Mouse (Mus musculus) forebrain, embryonic 13.5 days (tissue): ENCODE measurements around the gene Hhatl. TPM values are rescaled to one million over a fixed set of nuclear protein-coding genes. Genes with fewer than 3 reads are reported as not detected.

Experiments
- ATAC-seq: fragments of 200-750 bp; cut with Nextera tagmentation; 2 replicates; pipeline ENCODE4 v1.8.0; 2017
- H3K27ac ChIP-seq: fragments of 300-500 bp; sonication (generic); 2 replicates; pipeline ENCODE4 v1.5.1; 2015; ENCODE audit warnings: inconsistent platforms, mild to moderate bottlenecking, moderate library complexity
- H3K27me3 ChIP-seq: fragments of 300-500 bp; sonication (generic); 2 replicates; pipeline ENCODE4 v1.6.1; 2015; ENCODE audit warnings: mild to moderate bottlenecking, inconsistent platforms
- H3K36me3 ChIP-seq: fragments of 300-500 bp; sonication (generic); 2 replicates; pipeline ENCODE4 v1.6.1; 2015; ENCODE audit warnings: mild to moderate bottlenecking, inconsistent platforms; ENCODE audit not compliant: poor library complexity, severe bottlenecking
- H3K4me1 ChIP-seq: fragments of 300-500 bp; sonication (generic); 2 replicates; pipeline ENCODE4 v1.6.1; 2015; ENCODE audit warnings: inconsistent platforms
- H3K4me2 ChIP-seq: fragments of 300-500 bp; sonication (generic); 2 replicates; pipeline ENCODE4 v1.6.1; 2015; ENCODE audit warnings: inconsistent platforms, mild to moderate bottlenecking, moderate library complexity
- H3K4me3 ChIP-seq: fragments of 300-500 bp; sonication (generic); 2 replicates; pipeline ENCODE4 v1.5.1; 2015; ENCODE audit warnings: mild to moderate bottlenecking, inconsistent platforms
- H3K9ac ChIP-seq: fragments of 300-500 bp; sonication (generic); 2 replicates; pipeline ENCODE4 v1.6.1; 2015; ENCODE audit warnings: mild to moderate bottlenecking, inconsistent platforms
- H3K9me3 ChIP-seq: fragments of 300-500 bp; sonication (generic); replicated peaks from 2 replicates; pipeline ENCODE4 v1.6.1; 2016; ENCODE audit warnings: inconsistent platforms
- WGBS: fragments of 180-500 bp; shearing (Covaris S2); methylation state at CpG from one replicate; pipeline ENCODE4 v1.1.7; 2015; 5-methylcytosine and 5-hydroxymethylcytosine counted together
- polyA plus RNA-seq: library from polyadenylated mRNA; unstranded; fragments of >200 nt; fragmentation: Nextera tagmentation; extraction: Ambion mirVana; gene quantifications from 2 replicates; pipeline ENCODE4 v1.2.1, GENCODE M21; 2015

Hhatl gene
- polyA plus RNA-seq: 0.09 and 0.16 TPM in 2 replicates

DNA sequence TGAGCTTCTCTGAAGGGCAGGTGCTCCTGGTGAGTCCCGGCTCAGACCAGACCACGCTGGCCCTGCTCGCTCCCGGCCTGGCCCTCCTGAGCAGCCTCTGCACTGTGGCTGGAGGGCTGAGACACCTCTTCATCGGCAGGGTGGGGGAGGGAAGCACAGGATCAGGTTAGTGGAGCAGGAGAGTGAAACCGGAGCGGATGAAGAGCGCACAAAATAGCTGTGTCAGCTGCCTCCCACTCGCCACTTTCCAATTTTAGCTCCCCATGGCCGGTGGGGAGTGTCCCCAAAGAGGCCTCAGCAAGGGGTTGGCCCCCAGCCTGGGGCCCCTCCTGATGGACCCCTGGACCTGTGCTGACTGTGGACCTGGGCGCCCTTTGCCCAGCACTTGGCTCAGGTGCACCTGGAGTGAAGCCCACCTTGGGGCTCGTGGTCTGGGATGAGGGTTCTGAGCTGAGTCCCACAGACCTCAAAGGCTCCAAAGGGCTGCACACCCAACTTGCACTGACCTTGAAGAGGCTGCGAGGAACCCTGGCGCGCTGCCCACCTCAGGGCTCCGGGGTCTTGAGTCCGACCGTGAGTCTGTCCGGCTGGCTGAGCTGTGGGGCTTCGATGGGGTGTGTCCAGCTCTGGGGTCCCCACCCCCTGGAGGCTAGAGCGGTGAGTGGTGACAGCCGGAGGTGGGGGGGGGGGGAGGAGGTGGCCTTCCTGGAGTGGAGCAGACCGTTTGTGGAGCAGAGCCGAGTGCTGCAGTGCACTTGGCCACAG, at the start of gene Hhatl:
TSS of gene Hhatl (minus strand) at position 751 of the 765 bp plus-strand sequence.
- Histone ChIP-seq H3K4me3 (no peak within 1 kb of the TSS), H3K36me3 (no peaks in the 10 kb centered on the region), H3K9ac (no peak within 1 kb of the TSS), H3K27ac (no peak within 1 kb of the TSS), H3K9me3 (no peaks in the 10 kb centered on the region), H3K27me3 (0 out of 2 replicates have a peak, but pooled peaks cover 3% of the 10 kb centered on the region), H3K4me2 (no peak within 1 kb of the TSS), H3K4me1 (peaks cover 13% of the 10 kb centered on the region)
- ATAC-seq: no peak
- WGBS: 42% methylated on average over 24 of the region's 24 CpGs

DNA sequence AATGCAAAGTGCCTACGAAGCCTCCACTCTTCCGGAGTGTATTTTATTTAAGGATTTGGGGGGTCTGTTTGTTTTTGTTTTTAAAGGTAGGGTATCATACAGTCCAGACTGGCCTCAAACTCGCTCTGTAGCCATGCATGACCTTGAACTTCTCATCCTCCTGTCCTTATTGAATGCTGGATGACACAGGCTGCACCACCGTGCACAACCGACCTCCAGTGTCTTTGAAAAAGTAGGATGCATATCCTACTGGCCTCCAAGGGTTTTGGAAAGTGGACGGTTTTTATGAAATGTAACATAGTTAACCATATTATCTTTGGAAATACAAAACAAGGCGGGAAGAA, 47.3 kb upstream of the Hhatl start:
- H3K9me3 ChIP-seq: 0 out of 2 replicates have a peak, but pooled peaks cover 7% of the 10 kb centered on the region
- H3K9ac ChIP-seq: peak overlapping the region; percentile 69
- peak overlapping the region; percentile 51 for H3K4me3 ChIP-seq
- WGBS: 37% methylated on average over 7 of the region's 7 CpGs
- no peaks in the 10 kb centered on the region for H3K36me3 ChIP-seq
- peak overlapping the region; percentile 71 for H3K4me2 ChIP-seq
- no peak overlapping the region for H3K27ac ChIP-seq
- no peaks in the 10 kb centered on the region for H3K27me3 ChIP-seq
- peaks cover 12% of the 10 kb centered on the region for H3K4me1 ChIP-seq
- peak; percentile 65 for ATAC-seq

GRCm38 (mm10) chr9:121838829-121839621, 46.7 kb upstream of the Hhatl start, which contains the start of gene Ccdc13:
Gene Ccdc13 (minus strand): TSS chr9:121839461.
- peaks cover 12% of the 10 kb centered on the region for H3K4me1 ChIP-seq
- H3K9ac ChIP-seq: peak within 1 kb of the TSS; percentile 69
- H3K9me3 ChIP-seq: peaks cover 7% of the 10 kb centered on the region; the same call in 1 of the 2 replicates
- ATAC-seq: peak; percentile 95
- H3K36me3 ChIP-seq: no peaks in the 10 kb centered on the region
- H3K27ac ChIP-seq: no peak within 1 kb of the TSS
- H3K4me2 ChIP-seq: peak within 1 kb of the TSS; percentile 71
- H3K27me3 ChIP-seq: no peaks in the 10 kb centered on the region
- WGBS: 4% methylated on average over 61 of the region's 61 CpGs
- peak within 1 kb of the TSS; percentile 51 for H3K4me3 ChIP-seq

GRCm38 (mm10) chr9:121838008-121838407, 45.7 kb upstream of the Hhatl start:
- ATAC-seq: no peak

GRCm38 (mm10) chr9:121833825-121834224, 41.5 kb upstream of the Hhatl start:
- Histone ChIP-seq H3K4me3 (no peak overlapping the region), H3K27ac (no peak overlapping the region), H3K9me3 (peaks cover 7% of the 10 kb centered on the region; the same call in 1 of the 2 replicates), H3K27me3 (no peaks in the 10 kb centered on the region), H3K4me2 (no peak overlapping the region), H3K9ac (no peak overlapping the region), H3K4me1 (peaks cover 3% of the 10 kb centered on the region), H3K36me3 (no peaks in the 10 kb centered on the region)
- WGBS: 87% methylated on average over 11 of the region's 11 CpGs
- no peak for ATAC-seq

More at GRCm38 (mm10) chr9:121838008-121838407, 45.7 kb upstream of the Hhatl start:
- Histone ChIP-seq H3K4me1 (peaks cover 12% of the 10 kb centered on the region), H3K4me2 (no peak overlapping the region), H3K9me3 (peaks cover 7% of the 10 kb centered on the region; the same call in 1 of the 2 replicates), H3K4me3 (no peak overlapping the region), H3K27me3 (no peaks in the 10 kb centered on the region), H3K36me3 (no peaks in the 10 kb centered on the region), H3K27ac (no peak overlapping the region), H3K9ac (no peak overlapping the region)
- 94% methylated on average over 6 of the region's 6 CpGs for WGBS

- Histone ChIP-seq H3K27me3 (no peaks in the 10 kb centered on the region), H3K4me1 (no peaks in the 10 kb centered on the region), H3K27ac (no peak overlapping the region), H3K4me2 (no peak overlapping the region), H3K36me3 (no peaks in the 10 kb centered on the region), H3K9me3 (peaks cover 7% of the 10 kb centered on the region; the same call in 1 of the 2 replicates), H3K4me3 (no peak overlapping the region), H3K9ac (no peak overlapping the region)
- WGBS: 31% methylated on average over 6 of the region's 6 CpGs
- no peak; the same call in none of the 2 replicates for ATAC-seq
Observed at GRCm38 (mm10) chr9:121830956-121831293, 38.6 kb upstream of the Hhatl start.

GRCm38 (mm10) chr9:121830243-121830955, 38.1 kb upstream of the Hhatl start:
- H3K4me2 ChIP-seq: no peak overlapping the region
- H3K27me3 ChIP-seq: no peaks in the 10 kb centered on the region
- H3K9ac ChIP-seq: no peak overlapping the region
- H3K4me1 ChIP-seq: no peaks in the 10 kb centered on the region
- ATAC-seq: no peak
- H3K4me3 ChIP-seq: no peak overlapping the region
- H3K36me3 ChIP-seq: no peaks in the 10 kb centered on the region
- peaks cover 2% of the 10 kb centered on the region; the same call in 1 of the 2 replicates for H3K9me3 ChIP-seq
- H3K27ac ChIP-seq: no peak overlapping the region
- 84% methylated on average over 6 of the region's 6 CpGs for WGBS

DNA sequence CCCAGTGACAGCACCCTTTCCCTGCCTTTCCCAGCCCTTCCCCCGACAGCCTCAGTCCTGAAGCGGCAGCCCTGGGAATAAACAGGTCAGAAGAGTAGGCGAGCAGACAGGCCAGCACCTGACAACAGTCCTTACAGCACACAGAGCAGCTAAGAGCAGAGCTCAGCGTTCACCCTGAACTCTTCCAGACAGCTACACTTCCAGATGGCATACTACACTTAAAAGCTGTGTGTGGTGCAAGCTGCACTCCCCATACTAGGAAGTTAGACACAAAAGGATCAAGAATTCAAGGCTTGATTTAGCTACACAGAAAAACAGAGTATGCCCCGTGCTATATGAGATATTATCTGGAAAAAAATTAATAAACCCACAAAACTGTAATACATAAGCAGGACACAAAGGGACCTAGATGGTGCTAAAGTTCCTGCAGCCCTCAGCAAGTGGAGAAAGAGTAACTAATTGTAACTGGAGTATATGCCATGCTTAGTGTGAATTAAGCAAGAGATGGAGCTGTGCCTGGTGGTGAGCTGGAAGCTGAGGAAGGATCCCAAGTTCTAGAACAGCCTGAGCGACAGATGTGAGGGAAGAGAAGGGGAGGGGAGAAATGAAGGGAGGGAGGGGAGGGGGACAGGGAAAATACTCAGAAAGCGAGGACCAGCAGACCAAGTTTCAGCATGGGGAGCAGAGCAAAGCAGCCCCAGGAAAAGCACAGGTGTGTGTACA, 37.1 kb upstream of the Hhatl start:
- H3K4me1 ChIP-seq: no peaks in the 10 kb centered on the region
- H3K27me3 ChIP-seq: no peaks in the 10 kb centered on the region
- no peak overlapping the region for H3K4me2 ChIP-seq
- H3K9me3 ChIP-seq: no peaks in the 10 kb centered on the region; the same call in 1 of the 2 replicates
- H3K9ac ChIP-seq: no peak overlapping the region
- H3K4me3 ChIP-seq: no peak overlapping the region
- WGBS: 76% methylated on average over 7 of the region's 7 CpGs
- ATAC-seq: no peak
- H3K36me3 ChIP-seq: no peaks in the 10 kb centered on the region
- H3K27ac ChIP-seq: no peak overlapping the region

GRCm38 (mm10) chr9:121828314-121828713, 36.0 kb upstream of the Hhatl start:
- no peaks in the 10 kb centered on the region for H3K9me3 ChIP-seq
- no peak overlapping the region for H3K27ac ChIP-seq
- WGBS: 77% methylated on average over 6 of the region's 6 CpGs
- peaks cover 8% of the 10 kb centered on the region for H3K4me1 ChIP-seq
- no peaks in the 10 kb centered on the region for H3K36me3 ChIP-seq
- H3K27me3 ChIP-seq: no peaks in the 10 kb centered on the region
- ATAC-seq: no peak
- no peak overlapping the region for H3K4me3 ChIP-seq
- no peak overlapping the region for H3K9ac ChIP-seq
- H3K4me2 ChIP-seq: no peak overlapping the region

DNA sequence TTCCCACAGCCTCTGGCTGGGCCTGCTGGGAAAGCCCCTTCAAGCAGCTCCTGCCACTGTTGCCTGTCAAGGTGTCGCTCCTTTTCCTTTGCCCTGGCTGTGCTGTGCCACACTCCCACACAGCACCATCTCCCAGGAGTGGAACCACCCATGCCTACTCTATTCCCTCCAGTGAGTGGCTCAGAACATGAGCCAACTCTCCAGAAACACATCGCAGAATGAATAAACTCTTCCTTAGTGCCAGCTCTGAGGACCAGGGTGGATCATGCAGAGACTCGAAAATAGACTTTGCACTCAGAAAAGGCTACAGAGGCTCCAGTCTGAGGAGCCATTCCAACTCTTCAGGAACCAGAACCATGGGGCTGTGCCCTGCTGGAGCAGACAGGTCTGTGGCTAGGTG, 34.0 kb upstream of the Hhatl start:
- Histone ChIP-seq H3K9ac (no peak overlapping the region), H3K4me2 (no peak overlapping the region), H3K4me1 (peaks cover 19% of the 10 kb centered on the region), H3K27me3 (no peaks in the 10 kb centered on the region), H3K4me3 (no peak overlapping the region), H3K27ac (no peak overlapping the region), H3K9me3 (no peaks in the 10 kb centered on the region), H3K36me3 (no peaks in the 10 kb centered on the region)
- no peak for ATAC-seq
- 96% methylated on average over 3 of the region's 3 CpGs for WGBS

- Histone ChIP-seq H3K9ac (no peak overlapping the region), H3K36me3 (no peaks in the 10 kb centered on the region), H3K9me3 (no peaks in the 10 kb centered on the region), H3K27me3 (no peaks in the 10 kb centered on the region), H3K4me3 (no peak overlapping the region), H3K4me2 (no peak overlapping the region), H3K4me1 (peaks cover 19% of the 10 kb centered on the region), H3K27ac (peak overlapping the region; percentile 73; the same call in 1 of the 2 replicates)
- peak; percentile 62; the same call in 1 of the 2 replicates for ATAC-seq
- WGBS: 46% methylated on average over 7 of the region's 7 CpGs
Observed at GRCm38 (mm10) chr9:121823991-121824390, 31.7 kb upstream of the Hhatl start.
